Mouse (Mus musculus): ENCODE data around the gene Olfr1346.
"Not testable (repeated sequence)": the region's sequence is repeated elsewhere in the genome, so short reads cannot be mapped to it uniquely, and the experiment has no call there.

Olfr1346 gene

GRCm38 (mm10) chr7:6466951-6467350 lies at the start of gene Olfr1346:
Gene Olfr1346 (plus strand): TSS chr7:6467101.
- no peak for DNase-seq

GRCm38 (mm10) chr7:6419894-6420293 lies 47.0 kb upstream of the Olfr1346 start:
- DNase-seq: no peak

DNA sequence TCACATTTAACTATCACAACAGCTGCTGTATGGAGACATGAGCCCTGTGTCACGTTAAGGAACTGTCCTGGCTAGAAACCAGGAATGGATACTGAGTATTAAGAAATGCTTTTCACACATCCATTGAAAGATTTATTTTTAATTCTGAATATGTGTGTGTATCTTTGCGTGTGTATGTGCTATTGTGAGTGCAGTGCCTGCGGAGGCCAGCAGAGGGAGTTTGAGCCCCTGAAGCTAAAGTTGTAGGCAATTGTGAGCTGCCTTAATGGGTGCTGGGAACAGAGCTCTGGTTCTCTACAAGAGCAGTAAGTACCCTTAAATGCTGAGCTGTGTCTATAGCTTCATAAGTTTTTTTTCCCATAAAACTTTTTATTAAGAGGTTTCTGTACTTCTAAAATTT lies 37.5 kb upstream of the Olfr1346 start:
- no peak for DNase-seq

- peak; percentile 50 for DNase-seq
Observed at GRCm38 (mm10) chr7:6430342-6430741, 36.6 kb upstream of the Olfr1346 start.

DNA sequence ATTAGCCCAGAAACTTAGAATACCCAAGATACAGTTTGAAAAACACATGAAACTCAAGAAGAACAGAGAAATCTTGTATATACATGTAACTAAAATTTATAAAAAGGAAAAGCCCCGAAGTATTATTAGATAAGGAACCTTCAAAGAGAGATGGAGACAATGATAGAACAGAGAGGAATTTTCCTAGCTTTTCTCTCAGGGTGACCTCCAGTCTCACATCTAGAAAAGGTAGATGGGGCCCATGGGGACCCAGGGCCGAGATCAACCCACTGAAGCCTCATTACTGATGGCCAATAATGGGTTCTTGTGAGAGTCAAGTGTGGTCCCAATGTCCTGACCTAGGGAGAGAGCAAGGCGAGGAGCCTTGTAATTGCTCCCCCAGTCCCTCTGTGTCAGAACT lies 28.5 kb upstream of the Olfr1346 start, which contains the start of gene Olfr1344:
Olfr1344 (plus strand) TSS at position 301 of the 400 bp plus-strand sequence.
- no peak for DNase-seq

DNA sequence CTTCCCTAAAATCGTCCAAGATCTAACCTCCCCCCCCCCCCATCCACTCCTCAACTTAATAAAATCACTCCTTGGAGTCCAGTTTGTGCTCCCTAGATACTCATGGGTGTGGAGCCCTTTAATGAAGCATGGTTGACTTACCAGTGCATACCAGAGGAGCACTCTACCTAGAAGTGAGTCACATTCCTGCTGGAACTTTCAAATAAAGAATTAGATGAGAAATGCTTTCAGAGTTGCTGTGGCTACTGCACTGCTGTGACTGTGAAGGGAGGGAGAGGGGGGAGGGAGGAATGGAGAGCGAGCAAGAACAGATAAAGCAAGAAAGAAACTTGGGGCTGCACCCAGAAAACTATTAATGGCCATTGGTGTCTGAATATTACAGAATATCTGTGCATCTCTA lies 25.7 kb upstream of the Olfr1346 start:
- DNase-seq: no peak

DNA sequence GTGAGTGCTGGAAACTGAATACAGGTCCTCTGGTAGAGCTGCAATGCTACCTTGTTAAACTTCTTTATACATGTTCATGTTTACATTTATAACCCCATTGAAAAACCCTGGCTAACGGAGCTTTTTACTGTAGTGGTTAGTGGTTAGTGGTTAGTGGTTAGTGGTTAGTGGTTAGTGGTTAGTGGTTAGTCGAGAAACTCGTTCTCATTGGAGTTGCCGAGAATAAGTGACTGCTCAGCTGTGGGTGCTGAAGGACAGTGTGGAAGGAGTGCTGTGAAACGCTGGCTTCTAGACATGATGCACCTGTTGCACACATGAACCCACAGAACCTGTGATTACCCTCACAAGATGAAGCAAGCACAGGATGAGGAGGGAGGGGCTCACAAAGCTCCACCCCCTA lies 19.1 kb upstream of the Olfr1346 start:
- DNase-seq: no peak

- no peak for DNase-seq
Observed at GRCm38 (mm10) chr7:6455868-6456267, 11.0 kb upstream of the Olfr1346 start, which contains the start of gene Olfr1336. Gene Olfr1336 (plus strand): TSS chr7:6456168.

GRCm38 (mm10) chr7:6456399-6456798 lies 10.5 kb upstream of the Olfr1346 start:
- DNase-seq: no peak

DNA sequence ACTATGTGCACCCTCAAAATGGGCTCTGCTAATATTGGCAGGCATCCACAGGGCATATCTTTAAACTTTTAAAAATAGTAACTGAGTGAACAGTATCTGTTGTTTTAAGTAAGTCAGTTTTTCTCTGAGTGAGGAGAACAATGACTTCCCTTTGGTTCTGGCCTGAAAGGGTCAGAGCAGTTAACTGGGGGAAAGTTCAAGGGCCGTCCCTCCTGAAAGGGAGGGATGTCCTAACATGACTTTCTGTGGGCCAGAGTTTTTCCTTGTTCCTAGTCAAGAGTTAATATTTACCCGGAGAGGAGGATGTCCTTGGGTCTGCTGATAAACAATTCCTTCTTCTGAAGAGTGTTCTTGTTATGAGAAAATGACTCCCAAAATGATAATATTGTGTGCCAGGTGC lies 10.7 kb downstream of the Olfr1346 start:
- DNase-seq: not testable (repeated sequence)

GRCm38 (mm10) chr7:6486841-6487240 lies 19.9 kb downstream of the Olfr1346 start, which contains the start of gene Olfr5:
Gene Olfr5 (minus strand): TSS chr7:6486941.
- no peak for DNase-seq

DNA sequence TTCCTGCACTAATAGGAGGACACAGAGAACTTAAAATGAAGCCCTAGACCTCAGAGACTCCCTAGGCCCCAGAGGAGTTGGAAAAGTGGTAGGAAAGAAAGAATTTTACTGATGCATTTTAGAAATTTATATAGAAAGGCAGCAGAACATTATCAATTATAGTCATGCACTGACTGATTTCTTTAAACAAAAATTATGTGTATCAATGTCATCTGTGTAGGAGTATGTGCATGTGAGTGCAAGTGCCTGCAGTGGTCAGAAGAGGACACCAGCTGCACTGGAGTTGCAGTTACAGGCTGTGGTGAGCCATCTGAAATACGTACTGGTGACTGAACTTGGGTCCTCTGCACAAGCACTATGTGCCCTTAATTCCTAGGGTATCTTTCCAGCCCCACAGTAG lies 32.8 kb downstream of the Olfr1346 start, which contains the start of gene Olfr1347:
Olfr1347 (minus strand) TSS at position 101 of the 400 bp plus-strand sequence.
- no peak for DNase-seq

- no peak for DNase-seq
Observed at GRCm38 (mm10) chr7:6508648-6509047, 41.7 kb downstream of the Olfr1346 start, which contains the start of gene Olfr1348. Gene Olfr1348 (minus strand): TSS chr7:6508748.

GRCm38 (mm10) chr7:6521666-6522065 lies 54.8 kb downstream of the Olfr1346 start:
- no peak for DNase-seq

GRCm38 (mm10) chr7:6522850-6523249 lies 55.9 kb downstream of the Olfr1346 start, which contains the start of gene Olfr1349:
Gene Olfr1349 (minus strand): TSS chr7:6522950.
- DNase-seq: no peak

DNA sequence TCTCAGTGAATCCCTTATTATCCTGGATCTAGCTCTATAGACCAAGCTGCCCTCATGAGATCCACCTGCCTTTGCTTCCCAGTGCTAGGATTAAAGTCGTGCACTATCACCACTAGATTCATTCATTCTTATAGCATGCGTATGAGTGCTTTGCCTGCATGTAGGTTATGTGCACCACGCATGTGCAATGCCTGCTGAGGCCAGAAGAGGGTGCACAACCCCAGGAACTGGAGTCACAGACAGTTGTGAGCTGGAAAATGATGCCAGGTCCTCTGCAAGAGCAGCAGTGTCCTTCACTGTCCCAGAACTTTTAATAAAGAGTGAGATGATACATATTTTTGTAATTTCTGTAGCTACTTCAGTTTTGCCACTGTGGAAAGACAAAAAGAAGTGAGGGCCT lies 58.1 kb downstream of the Olfr1346 start:
- DNase-seq: no peak

DNA sequence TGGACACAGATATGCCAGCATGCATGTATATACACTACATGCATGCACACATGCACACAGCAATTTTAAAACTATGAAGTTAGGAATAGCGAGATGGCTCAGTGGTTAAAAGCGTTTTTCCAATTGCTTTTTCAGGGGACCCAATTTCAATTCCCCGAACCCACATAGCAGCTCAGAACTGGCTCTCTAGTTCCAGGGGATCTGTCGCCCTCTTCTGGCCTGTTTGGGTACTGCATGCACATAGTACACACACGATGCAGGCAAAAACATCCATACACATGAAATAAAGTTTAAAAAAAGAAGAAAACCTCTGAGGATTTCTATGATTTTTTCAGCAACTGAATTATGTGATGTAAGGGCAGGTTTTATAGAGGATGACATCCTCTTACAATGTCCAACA lies 59.2 kb downstream of the Olfr1346 start:
- peak; percentile 19 for DNase-seq
